Mouse (Mus musculus) cerebellum, postnatal 14 days (tissue): ENCODE results near the gene Gabarapl2.

ENCODE experiments used
- DNase-seq, 2 experiments: peaks; one replicate each; pipeline ENCODE4 v3.0.0; 2021; ENCODE audit warnings: mixed read lengths in 2 of 2

Gene Gabarapl2

DNA sequence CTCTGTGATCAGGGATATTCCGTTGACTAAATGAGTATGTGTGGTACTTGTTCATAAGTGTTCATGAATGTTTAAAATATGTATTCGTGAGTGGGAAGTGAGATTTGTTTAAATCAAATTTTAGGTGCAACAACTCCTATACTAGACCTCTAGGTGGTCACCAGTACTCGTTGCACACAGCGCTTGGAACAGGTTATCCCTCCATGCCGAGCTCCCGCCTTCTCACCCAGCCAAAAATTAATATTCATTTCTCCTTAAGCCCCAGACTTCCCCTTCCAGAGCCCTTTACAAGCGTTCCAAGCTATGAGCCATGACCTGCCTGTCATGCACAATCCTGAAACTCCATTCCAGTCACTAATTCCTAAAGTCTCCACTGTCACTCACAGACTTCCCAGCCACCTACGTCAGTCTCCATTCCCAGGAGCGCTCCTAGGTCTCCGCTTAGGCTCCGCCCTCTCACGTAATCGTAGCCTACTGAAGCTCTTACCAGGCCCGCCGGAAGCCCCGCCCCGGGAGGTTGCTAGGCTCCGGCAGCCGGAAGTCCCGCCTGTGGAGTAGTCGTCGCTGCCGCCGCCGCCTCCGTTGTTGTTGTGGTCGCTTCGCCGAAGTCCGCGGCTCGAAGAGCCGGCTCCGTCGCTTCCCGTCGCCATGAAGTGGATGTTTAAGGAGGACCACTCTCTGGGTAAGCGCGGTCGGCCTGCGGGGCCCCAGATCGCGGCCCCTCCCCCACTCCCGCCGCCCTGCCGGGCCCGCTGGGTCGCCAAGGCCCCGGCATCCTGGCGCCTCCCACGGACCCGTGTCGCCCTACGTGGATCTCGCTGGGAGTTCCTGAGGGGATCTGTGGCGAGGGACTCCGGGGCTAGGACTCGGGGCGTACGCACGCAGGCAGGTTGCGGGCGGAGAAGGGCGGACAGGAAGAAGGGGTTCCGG is at the start of gene Gabarapl2:
Gene Gabarapl2, plus strand, starts transcription at position 533 of the 930 bp plus-strand sequence.
- peak; percentile 98 to 99 for DNase-seq

DNA sequence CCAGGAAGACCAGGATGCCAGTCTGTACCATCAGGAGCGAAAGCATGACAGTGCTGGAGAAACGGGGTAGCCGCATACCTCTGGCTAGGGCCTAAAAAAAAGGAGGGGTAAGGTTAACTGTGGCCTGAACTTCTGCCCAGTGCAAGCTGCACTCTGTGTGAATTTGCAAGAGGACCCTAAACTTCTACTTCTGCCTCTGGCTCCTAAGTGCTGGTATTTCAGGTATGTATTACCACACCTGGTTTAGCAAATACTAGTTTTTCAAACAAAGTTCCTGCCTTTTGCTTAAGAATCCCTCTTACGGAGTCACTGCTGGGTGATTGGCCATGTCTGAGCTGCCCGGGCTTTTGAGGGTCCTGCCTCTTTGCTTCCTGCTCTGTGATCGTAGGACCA is 49.6 kb upstream of the Gabarapl2 start:
- DNase-seq, result no peak

DNA sequence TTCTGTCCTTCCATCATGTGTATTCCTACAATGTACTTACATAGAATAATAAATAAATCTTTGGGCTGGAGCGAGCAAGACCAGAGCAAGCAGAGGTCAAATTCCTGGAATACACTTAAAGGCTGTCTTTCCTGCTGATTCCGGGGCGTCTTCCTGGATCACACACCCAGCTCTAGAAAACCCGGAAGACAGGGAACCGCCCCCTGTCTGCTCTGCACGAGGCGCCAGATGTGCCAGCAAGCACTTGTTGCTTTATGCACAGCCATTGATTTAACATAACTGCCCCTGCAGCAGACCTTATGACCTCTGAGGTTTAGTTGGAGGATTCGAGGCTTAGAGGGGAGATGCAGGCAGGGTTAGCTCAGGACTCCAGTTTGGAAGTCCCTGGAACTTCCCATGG is 48.5 kb upstream of the Gabarapl2 start:
- DNase-seq, result no peak

DNA sequence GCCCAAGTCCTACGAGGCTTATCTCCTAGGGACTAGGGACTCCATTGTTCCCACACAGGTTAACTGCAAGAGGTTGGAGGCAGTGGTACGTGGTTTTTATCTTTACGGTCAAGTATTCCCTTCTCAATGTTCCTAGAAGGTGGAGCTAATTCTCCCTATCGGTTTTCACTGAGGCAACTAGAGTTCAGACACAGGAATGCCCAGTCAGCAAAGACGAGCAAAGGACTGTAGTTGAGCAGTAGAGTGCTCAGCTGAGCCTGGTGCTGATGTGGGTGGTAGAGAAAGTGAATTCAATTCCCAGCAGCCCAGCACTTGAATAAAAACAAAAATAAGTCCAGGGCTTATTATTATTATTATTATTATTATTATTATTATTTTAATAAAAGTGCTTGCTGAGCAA is 47.9 kb upstream of the Gabarapl2 start:
- no peak for DNase-seq

DNA sequence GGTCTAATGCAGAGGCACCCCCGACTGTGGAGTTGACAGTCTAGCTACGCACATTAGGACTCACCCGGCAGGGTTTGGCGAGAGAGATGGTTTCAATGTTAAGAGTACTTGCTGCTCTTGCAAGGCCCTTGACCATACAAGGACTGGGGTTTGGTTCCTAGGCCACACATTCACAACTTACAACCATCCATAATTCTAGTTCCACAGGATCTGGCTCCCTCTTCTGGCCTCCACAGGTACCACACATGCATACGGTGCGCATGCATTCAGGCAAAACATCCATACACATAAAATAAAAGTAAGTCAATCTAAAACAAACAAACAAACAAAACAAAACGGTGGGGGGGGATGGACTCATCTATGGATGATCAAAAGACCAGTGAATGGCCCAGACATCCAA is 45.5 kb upstream of the Gabarapl2 start:
- DNase-seq, result no peak

DNA sequence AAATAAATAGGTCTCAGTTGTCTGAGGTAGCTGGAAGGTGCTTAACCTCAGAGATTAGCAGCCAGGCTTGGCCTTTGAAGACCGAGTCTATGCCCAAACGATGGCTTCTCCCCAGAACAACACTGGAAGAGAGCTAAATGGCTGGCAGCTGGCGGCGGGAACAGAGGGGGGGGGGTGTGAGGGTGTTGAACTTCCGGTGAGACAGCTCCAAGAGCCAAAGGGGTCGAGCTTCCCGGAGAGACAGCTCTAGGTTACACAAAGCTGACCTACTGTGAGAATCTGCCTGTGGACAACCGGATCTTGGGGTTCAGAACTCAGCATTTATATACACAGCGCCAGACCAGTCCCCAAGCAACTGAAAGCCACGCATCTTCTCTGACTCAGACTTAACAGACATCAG is 41.9 kb upstream of the Gabarapl2 start:
- DNase-seq, result no peak

DNA sequence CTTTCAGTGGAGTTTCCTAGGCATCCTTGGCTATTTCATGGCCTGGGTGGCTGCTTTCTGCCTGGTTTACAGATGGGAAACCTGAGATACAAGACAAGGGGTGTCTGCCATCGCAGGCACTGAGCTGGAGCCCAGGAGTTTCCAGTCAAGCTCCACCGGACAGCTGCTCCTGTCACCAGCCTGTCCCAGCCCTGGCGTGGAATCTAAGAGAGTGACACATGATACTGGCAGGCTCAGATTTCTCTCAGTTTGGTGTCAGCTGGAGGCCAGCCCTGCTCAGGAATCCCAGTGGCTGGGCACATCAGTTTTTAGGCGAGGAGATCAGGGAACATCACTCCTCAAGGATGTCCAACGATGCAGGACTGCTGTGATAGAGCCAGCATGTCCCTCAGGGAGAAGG is 38.4 kb upstream of the Gabarapl2 start:
- DNase-seq, result no peak

DNA sequence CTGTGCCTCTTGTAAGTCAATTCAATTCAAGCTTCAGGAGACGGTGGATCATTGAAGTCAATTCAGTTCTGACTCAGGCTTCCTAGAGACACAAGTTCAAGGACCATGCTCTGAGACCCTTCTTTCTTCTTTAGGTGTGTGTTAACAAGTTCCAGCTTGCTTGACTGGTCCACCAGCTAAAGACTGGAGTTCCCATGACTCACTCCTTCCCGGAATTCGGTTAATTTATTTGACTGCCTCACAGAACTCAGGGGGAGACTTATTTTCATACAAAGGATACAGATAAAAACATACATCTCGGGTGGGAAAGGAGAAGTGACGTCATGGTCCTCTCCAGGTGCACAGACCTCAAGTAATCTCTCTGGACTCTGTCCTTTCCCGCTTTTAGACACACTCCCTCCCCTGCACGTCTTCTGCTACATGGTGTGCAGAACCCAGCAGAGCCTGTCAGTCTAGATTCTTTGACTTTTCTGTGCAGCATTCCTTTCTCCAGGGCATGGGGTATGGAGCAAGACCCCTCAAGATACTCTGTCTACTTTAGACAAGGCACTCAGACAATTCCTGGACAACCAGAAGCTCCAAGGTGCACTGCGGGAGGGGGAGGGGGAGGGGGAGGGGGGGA is 34.9 kb upstream of the Gabarapl2 start:
- no peak for DNase-seq

DNA sequence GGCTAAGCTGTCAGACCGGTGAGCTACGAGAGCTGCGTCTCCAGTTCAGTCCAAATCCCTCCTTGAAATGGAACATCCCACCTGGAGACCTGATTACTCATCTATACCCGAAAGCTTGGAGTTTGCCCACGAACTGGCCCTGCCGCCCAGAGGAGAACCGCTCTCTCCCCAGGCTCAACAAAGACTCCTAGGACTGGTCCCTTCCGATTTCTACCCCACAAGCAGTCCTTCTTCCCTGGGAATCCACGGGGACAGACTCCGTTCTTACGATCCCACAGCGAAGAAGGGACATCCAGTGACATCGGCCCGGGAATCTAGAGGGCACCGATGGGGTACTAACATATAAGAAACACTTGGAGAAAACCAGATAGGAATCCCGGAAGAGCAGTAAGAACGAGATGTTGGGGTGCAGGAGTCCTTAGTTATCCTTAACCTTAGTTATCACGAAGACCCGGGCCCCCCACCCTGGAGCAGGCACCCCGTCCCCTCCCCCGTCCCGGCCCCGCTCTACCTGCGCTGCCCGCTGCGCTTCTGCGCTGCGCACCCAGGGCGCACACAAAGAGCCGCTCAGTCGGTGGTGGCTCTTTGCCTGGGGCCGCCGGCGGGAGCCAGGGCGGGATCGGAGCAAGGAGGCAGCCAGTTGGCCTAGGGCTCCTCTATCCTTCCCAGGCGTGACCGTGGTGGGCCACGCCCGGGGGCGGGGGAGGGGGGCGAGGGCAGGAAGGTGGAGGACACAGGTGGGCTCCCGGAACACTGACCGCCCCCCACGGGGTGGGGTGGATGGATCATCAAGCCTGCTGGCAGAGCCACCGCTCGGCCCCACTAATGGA is 30.7 kb upstream of the Gabarapl2 start, which contains the start of gene Chst5:
Gene Chst5, minus strand, starts transcription at position 827 of the 830 bp plus-strand sequence.
- peak; percentile 37 to 57 for DNase-seq

DNA sequence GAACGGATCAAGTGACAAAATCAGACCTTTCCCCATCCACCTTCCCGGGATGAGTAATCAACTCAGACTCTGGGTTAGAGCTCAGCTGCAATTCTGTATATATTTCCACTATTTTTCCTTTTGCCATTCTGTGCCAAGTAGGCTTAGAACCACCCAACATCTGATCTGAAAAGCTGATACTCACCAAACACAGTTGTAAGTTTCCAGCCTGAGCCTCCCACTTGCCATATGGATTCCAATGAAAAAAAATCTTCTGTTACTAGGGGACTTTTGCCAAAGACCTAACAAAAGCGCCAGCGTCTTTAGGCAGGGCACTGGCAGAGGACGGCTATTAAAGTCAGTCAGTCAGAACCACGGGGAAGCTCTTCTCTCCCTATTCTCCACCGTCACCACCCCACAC is 28.9 kb upstream of the Gabarapl2 start:
- DNase-seq, result peak in 1 of 2 experiments; percentile 22

DNA sequence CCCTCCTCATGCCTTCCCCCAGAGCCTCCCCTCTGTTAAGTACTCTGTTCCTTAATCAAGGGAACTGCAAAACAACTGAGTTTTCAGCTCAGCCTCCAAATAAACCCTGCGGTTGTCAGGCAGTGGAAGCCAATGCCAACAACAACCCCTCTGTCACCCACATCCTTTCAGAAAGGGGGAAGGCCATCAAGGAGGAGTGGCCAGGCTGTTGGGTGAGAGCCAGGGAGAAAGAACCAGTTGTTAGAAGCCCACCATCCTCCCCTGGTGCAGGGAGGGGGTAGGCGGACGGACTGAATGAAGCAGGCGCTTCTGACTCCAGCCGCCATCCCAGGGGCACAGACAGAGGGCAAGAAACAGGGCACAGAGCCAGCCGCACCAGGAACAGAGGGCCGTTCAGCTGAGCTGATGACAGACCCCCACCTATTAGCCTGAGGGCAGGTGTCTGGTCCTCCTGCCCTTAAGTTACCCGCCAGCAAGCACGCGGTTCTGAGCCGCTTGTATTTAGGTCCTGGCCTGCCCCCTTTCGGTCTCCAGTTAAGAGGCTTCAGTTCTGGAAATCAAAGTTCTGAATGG is 27.6 kb upstream of the Gabarapl2 start:
- peak; percentile 58 to 71 for DNase-seq

DNA sequence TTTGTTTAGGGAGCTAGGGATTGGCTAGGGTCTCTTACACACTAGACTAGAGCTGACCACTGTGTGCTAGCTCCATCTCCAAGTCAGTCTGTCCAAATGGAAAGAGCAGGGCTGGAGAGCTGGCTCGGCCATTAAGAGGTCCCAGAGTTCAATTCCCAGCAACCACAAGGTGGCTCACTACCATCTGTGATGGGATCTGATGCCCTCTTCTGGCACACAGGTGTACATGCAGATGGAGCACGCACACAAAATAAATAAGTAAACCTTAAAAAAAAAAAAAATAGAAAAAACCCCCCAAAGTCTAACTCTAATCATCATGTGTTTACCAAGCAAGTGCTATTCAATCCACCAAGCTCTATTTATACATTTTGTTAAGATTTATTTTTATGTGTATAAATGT is 20.8 kb upstream of the Gabarapl2 start:
- DNase-seq, result no peak

DNA sequence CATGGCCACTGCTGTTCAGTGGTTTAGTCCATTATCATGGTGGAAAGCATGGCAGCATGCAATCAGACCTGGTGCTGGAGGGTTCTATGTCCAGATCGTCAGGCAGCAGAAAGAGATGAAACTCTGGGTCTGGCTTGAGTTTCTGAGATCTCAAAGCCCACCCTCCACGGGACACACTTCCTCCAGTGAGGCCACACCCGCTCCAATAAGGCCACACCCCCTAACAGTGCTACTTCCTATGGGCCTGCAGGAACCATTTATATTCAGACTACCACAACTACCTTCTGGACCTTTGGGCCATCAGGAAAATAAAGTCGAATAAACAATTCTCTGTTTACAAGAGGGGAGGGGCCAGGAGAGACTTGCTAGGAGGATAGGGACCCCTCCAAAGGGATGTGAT is 19.5 kb upstream of the Gabarapl2 start:
- no peak for DNase-seq

DNA sequence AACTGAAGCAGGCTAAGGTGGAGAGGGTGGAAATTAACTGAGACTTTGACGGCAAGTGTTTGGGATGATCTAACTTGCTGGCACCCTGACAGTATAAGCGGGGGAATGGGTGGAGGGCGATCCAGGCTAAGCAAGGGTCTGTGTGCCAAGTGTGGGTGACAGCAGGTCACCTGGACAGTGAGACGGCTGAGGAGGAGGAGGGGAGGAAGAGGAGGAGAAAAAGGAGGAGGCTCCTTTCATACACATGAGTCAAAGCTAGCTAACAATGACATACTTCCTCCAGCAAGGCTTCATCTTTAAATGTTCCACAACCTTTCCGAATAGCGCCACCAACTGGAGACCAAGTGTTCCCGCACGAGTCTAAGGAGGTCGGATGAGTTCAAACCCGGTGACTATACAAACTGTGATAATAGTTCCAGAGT is 17.1 kb upstream of the Gabarapl2 start:
- peak; percentile 78 to 86 for DNase-seq

DNA sequence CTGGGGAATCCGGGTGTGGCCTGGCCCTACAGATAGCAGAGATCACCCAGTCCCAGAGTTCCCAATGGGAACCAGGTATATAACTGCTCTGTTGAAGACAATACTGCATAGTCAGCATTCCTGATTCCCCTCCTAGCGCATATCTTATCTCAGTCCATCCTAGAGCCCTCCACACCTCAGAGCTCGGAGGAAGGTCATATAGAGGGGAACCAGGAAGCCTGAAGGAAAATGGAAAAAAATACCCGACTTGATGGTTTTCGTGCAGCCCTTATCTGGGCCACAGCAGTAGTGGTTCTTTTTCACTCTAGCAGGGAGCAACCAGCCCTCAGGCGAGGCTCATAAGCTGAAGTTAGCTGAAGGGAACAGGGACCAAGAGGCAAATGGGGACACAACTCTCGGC is 15.5 kb upstream of the Gabarapl2 start:
- DNase-seq, result no peak

DNA sequence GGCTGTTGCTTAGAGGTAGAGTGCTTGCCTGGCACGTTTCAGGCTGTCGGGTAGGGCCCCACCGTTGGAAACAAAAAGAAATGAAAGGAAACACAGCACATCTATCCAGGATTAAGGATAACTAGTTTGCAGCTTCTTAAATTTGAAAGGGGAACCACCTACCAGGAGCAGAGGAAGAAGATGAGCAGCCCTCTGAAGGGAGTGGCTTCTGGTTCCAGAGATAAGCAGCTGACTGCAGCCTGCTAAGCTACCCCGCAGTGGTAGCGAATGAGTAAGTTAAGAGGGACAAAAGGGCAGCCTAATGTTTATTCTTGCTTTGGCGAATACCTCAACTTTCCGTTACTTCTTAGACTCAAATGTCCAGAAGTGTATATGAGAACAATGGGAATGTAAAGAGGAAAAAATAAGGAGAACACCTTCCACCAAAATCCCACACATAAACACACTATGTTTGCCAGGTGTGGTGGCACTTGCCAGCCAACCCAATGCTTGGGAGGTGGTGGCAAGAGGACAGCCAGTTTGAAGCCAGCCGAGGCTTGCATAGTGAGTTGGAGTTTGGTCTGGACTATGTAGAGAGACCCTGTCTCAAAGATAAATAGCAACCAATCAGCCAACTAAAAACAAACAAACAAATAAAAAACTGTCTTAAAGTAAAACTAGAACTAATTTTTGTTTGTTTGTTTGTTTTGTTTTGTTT is 10.7 kb upstream of the Gabarapl2 start:
- DNase-seq, result no peak

DNA sequence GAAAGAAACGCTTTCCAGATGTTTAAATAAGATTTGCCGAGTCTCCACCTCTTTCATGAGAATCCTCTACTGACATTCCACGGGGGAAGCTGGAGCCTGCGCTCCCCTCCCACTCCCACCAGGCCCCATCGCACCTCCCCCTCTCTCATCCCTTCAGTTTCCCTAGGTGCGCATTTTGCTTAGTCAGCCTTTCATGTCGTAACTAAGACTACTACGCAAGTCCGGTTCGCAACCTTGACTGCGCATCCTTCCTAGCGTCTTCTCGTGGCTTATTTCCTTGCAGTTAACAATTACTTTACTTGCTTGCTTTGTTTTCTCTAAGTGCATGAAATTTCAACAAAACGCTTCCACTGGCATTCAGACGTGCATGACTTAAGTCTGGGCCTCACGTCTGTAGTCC is 8.8 kb upstream of the Gabarapl2 start:
- no peak for DNase-seq

DNA sequence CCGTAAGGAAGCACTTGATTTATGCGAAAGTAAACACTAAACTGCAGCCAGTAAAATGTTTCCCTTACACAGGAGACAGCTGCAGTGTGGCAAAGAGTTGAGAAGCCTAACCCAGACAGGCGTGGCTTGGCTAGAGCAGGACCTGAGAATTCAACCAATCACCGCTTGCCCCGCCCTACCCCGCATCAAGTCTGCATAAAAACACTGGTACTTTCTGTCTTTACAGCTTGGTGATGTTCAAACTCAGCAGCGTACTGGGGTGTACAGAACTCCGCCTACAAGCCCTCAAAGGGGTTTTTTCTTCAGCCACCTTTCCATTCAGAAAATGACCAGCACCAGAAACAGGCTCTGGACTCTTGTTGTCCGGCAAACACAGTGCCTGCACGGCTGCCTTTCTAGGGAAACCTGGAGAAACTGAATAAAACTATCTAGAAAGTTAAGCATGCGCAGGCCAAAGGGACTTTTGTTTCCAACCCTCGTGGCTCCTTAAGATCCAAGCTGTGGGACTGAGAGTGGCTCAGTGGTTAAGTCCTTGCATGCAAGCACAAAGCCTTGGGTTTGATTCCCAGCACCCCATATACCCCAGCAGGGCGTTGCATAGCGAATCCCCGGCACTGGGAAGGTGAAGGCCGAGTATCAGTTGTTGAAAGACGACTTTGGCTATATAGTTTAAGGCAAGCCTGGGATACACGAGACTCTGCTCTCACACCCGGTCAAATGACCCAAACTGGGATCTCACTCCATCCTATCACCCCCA is 7.7 kb upstream of the Gabarapl2 start:
- peak; percentile 50 to 64 for DNase-seq

DNA sequence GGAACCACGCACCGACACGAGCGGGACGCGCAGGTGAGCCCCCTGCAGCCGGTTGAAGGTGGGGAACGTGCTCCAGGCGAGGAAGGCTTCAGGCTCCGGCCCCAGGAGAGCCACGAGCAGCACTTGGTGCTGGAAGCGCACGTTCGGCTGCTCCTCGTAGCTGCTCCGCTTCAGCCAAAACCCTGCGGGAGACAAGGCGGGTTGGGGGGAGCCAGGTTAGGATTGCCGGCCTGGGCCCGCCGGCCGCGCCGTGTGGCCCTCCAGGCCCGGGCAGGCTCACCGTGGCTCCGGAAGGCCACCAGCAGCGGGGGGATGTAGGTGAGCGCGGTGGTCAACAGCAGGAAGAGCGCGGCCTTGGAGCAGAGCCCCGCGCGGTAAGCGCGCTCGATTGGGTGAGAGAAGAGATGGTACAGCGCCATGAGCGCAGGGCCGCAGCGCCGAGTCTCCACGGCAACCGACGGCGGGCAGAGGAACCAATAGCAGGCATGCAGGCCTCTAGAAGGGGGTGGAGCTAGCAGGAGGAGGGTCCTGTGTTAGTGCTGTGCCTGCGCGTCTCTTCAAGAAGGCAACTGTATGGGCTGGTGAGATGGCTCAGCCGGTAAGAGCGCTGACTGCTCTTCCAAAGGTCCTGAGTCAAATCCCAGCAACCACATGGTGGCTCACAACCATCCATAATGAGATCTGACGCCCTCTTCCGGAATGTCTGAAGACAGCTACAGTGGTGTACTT is 7.0 kb upstream of the Gabarapl2 start, which contains the start of gene Tmem231:
Gene Tmem231, minus strand, starts transcription at position 534 of the 729 bp plus-strand sequence.
- peak; percentile 93 to 94 for DNase-seq

DNA sequence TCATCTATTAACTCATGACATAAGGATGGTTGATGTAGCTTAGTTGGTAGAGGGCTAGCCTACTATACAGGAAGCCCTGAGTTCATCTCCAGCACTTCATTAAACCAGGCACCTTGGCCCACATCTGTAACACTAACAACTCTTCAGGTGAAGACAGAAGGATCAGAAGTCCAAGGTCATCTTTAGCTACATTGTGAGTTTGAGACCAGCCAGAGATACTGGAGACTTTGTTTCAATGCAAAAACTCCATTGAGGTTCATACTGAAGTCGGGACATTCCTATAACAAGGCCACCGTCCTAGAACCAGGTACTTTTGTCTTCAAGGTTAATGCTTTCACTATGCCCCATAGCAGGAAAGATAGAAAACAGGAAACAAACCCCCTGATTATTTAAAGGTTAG is 6.3 kb upstream of the Gabarapl2 start:
- DNase-seq, result no peak

DNA sequence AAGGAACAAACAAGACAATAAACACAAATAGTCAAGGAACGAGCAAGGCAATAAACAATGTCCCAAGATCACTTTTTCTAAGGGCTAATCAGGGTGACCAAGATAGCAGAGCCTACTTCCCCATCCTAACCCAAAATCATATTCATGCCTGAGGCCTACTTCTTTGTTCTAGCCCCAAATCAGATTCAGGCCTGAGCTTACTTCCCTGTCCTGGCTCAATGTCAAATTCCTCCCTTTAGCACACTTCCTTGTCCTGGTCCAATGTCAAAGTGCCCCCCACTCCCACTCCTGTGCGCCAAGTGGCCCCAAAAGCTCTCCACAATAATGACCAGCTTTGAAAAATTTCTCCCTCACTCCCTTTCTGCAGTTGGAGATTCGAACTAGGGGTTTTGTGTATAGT is 3.3 kb upstream of the Gabarapl2 start:
- DNase-seq, result no peak
